Mouse (Mus musculus): ENCODE results near the gene Nr1d1. TPM values are rescaled to one million over a fixed set of nuclear protein-coding genes. Genes with fewer than 3 reads are reported as not detected.

Gene Nr1d1
- polyA plus RNA-seq, 1 experiment = 156 TPM

DNA sequence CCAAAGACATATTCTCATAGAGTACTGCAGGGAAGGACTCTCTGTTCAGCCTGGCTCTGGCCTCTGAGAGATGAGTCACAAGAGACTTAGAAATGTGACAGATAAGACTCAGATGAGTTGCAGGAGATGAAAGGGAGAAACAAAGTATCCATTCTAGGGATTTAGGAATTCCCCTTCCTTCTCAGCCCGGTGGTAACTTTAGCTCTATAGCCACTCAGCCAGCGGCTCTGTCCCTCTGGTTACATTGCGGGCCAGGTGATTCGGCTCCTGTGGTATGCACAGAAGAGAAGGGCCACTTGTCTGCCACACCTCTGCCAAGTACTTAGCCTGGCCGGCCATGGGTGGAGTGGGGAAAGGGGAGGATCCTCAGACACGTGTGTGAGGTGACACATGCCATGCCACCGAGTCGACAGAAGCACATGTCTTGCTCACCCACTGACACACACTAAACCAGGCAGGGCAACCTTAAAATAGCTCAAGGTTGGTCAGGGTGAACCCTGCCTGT lies 2.4 kb downstream of the Nr1d1 start:
- TF ChIP-seq POLR2A (IDR thresholded peaks at IDR 0.05; ENCODE audit: extremely low read depth, insufficient read depth, low read length) (0 out of 2 replicates have a peak, but pooled peaks have one; percentile 30), CTCF (IDR thresholded peaks at IDR 0.05; ENCODE audit: extremely low read depth, insufficient read depth, low read length) (no peak)
- Histone ChIP-seq H3K4me1 (ENCODE audit: control insufficient read depth, insufficient read depth, low read length) (peaks cover 3% of the 10 kb centered on the region; the same call in 1 of the 2 replicates), H3K27ac (ENCODE audit: insufficient read depth, low read length) (peak overlapping the region; percentile 86), H3K4me3 (ENCODE audit: insufficient read depth, low read length) (peak overlapping the region; percentile 99)

DNA sequence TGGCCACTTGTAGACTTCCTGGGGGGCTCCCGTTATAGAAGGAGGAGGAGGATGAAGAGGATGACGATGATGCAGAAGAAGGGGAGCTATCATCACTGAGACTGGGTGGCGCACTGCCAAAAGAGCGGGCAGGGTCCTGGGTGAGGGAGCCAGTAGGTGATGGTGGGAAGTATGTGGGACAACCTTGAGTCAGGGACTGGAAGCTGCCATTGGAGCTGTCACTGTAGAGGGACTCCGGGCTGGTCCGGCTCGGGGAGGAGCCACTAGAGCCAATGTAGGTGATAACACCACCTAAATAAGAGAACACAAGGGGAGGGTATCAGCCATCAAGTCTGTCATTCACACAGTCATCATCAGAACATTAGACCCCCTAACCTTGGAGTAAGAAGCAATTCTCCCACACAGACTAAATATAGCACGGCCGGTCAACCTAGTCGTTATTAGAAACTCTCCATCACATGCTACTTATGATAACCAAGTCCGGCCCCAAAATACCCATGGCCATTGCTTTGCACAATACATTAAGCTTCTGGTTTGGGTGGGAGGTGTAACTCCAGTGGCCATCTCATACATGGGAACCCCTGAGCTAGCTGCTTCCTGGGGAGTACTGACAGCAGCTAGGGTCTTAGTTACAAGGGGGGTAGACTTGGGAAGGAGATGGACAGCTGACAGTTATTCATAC lies 3.1 kb downstream of the Nr1d1 start:
- Histone ChIP-seq H3K4me3 (ENCODE audit: insufficient read depth, low read length) (peak overlapping the region; percentile 99), H3K4me1 (ENCODE audit: control insufficient read depth, insufficient read depth, low read length) (peaks cover 1% of the 10 kb centered on the region; the same call in 1 of the 2 replicates)
- TF ChIP-seq POLR2A (IDR thresholded peaks at IDR 0.05; ENCODE audit: extremely low read depth, insufficient read depth, low read length) (no peak), CTCF (IDR thresholded peaks at IDR 0.05; ENCODE audit: extremely low read depth, insufficient read depth, low read length) (no peak)

DNA sequence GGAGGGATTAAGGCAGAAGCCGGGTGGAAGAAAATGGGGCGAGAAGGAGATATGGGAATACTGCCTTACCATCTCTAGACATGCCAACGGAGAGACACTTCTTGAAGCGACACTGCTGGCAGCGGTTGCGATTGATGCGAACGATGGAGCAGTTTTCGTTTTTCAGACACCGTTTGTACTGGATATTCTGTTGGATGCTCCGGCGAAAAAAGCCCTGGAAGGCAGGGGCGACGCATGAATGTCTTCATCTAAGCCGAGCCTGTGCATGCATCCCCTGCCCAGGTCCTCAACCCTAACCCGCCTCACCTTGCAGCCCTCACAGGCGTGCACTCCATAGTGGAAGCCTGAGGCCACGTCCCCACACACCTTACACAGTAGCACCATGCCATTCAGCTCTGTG lies 4.0 kb downstream of the Nr1d1 start:
- H3K4me3 ChIP-seq (ENCODE audit: insufficient read depth, low read length) = peak overlapping the region; percentile 99; the same call in 1 of the 2 replicates
- H3K27ac ChIP-seq (ENCODE audit: insufficient read depth, low read length) = no peak overlapping the region
- peaks cover 1% of the 10 kb centered on the region; the same call in 1 of the 2 replicates for H3K4me1 ChIP-seq (ENCODE audit: control insufficient read depth, insufficient read depth, low read length)
- TF ChIP-seq CTCF (IDR thresholded peaks at IDR 0.05; ENCODE audit: extremely low read depth, insufficient read depth, low read length) = no peak
- TF ChIP-seq POLR2A (IDR thresholded peaks at IDR 0.05; ENCODE audit: extremely low read depth, insufficient read depth, low read length) = no peak; the same call in 1 of the 2 replicates

More for the DNA sequence above, 3.1 kb downstream of the Nr1d1 start:
- 0 out of 2 replicates have a peak overlapping the region, but pooled peaks have one; percentile 86 for H3K27ac ChIP-seq (ENCODE audit: insufficient read depth, low read length)

DNA sequence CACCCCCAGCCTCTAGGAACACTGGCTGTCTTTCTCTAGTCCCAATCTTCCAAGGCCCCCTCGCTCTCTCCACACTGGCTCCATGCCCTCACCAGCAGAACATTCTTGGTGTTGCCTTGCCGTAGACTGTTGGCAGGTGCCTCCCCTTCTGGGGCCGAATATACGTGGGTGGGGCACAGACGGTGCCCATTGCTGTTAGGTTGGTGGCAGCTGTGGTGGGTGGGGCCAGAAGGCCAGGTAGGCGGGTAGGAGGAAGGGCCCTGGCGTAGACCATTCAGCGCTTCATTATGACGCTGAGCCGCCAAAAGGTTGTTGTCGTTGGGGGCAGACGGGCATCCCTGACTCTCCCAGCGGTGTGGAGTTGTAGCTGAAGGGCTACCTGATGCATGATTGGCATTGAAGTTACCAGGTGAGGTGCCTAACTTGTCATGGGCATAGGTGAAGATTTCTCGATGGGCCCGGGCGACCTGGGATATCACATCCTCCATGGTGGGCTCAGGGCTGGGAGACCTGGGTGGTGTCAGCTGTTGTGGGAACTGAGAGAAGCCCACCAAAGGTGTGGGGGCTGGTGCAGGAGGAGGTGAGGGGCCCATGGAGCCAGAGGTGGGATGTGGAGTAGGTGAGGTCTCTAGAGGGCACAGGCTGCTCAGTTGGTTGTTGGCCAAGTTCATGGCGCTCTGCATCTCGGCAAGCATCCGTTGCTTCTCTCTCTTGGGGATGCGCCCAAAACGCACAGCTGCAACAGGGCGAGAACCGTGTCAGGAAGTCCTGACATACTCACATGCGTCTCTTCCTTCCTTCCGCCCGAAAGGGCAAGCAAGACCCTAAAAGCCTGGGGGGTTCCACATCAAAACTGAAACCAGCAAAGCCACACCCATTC lies 4.8 kb downstream of the Nr1d1 start:
- H3K4me1 ChIP-seq (ENCODE audit: control insufficient read depth, insufficient read depth, low read length) = no peaks in the 10 kb centered on the region; the same call in 1 of the 2 replicates
- peak overlapping the region; percentile 11; the same call in 1 of the 2 replicates for H3K4me3 ChIP-seq (ENCODE audit: insufficient read depth, low read length)
- TF ChIP-seq POLR2A (IDR thresholded peaks at IDR 0.05; ENCODE audit: extremely low read depth, insufficient read depth, low read length) (no peak), CTCF (IDR thresholded peaks at IDR 0.05; ENCODE audit: extremely low read depth, insufficient read depth, low read length) (no peak)
- peak overlapping the region; percentile 57 for H3K27ac ChIP-seq (ENCODE audit: insufficient read depth, low read length)

DNA sequence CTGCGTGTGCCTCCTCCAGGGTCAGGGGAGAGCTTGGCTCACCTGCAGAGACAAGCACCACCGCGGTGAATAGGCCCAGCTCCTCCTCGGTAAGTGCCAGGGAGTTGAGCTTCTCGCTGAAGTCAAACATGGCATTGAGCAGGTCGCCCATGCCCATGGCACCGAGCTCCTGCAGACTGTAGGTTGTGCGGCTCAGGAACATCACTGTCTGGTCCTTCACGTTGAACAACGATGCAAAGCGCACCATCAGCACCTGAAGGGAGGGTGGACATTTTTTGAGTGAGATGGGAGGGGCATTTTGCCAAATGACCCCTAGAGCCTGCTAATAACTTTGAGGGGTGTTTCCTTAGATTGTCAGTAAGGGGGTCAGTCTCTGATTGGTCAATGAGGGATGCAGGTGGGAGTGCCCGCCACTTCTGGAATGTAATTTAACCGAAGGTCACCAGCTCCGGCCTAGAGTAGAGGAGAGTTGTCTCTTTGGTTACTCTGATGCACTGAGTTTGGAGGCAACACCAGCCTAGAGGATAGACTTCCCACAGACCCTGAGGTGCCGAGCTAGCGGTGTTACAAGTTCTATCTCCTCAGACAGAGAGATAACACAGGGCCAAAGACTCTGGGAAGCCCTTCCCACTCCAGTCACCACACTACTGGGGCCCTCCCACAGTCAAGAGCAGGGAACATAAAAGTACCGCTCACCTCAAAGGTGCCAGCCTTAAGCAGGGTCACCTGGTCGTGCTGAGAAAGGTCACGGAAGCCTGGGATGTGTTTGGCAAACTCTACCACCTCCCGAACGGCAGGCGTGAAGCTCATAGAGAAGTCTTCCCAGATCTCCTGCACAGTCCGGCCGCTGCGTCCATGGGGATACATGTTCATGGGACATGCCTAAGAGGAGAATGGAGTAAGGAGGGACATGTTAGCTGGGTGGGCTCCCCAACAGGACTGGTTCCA lies 5.9 kb downstream of the Nr1d1 start:
- Histone ChIP-seq H3K27ac (ENCODE audit: insufficient read depth, low read length) (peak overlapping the region; percentile 85; the same call in 1 of the 2 replicates), H3K4me1 (ENCODE audit: control insufficient read depth, insufficient read depth, low read length) (no peaks in the 10 kb centered on the region; the same call in 1 of the 2 replicates), H3K4me3 (ENCODE audit: insufficient read depth, low read length) (no peak overlapping the region; the same call in 1 of the 2 replicates)
- no peak for TF ChIP-seq CTCF (IDR thresholded peaks at IDR 0.05; ENCODE audit: extremely low read depth, insufficient read depth, low read length)
- TF ChIP-seq POLR2A (IDR thresholded peaks at IDR 0.05; ENCODE audit: extremely low read depth, insufficient read depth, low read length) = peak; percentile 47; the same call in 1 of the 2 replicates

DNA sequence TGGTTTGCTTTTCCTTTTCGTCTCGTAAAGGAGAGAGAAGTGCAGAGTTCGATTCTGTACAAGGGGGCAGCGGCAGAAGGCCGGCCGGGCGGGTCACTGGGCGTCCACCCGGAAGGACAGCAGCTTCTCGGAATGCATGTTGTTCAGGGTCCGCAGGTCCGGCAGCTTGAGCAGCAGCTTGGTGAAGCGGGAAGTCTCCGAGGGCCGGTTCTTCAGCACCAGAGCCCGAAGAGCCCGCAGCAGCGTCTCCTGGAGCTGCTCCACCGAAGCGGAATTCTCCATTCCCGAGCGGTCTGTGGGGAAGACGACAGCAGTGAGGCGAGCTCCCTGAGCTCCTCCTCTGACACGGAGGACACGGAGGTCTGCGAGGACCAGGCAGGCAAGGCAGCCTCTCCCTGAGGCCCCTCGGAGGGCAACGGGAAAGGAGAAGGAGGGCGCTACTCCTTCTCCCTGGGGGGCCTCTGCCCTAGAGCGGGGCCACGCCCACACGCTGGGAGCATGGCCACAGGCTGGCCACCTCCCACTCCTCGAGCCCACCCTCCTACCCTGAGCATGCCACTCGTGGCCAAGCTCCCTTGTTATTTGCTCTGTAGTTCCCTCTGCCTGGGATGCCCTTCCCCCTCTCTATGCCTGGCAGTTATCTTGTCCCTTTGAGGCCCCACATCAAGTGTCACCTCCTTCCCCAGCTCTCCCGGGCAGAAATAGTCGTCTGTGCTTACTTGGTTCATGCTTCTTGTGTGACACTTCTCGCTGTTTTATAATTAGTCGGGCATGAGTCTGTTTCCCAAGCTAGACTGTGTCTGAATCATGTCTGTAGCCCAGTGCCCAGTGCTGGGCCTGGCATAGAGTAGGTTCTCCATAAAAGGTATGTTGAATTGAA lies 6.8 kb downstream of the Nr1d1 start:
- no peaks in the 10 kb centered on the region; the same call in 1 of the 2 replicates for H3K4me1 ChIP-seq (ENCODE audit: control insufficient read depth, insufficient read depth, low read length)
- peak overlapping the region; percentile 85 for H3K27ac ChIP-seq (ENCODE audit: insufficient read depth, low read length)
- TF ChIP-seq CTCF (IDR thresholded peaks at IDR 0.05; ENCODE audit: extremely low read depth, insufficient read depth, low read length) = no peak
- peak; percentile 48; the same call in 1 of the 2 replicates for TF ChIP-seq POLR2A (IDR thresholded peaks at IDR 0.05; ENCODE audit: extremely low read depth, insufficient read depth, low read length)
- no peak overlapping the region; the same call in 1 of the 2 replicates for H3K4me3 ChIP-seq (ENCODE audit: insufficient read depth, low read length)

DNA sequence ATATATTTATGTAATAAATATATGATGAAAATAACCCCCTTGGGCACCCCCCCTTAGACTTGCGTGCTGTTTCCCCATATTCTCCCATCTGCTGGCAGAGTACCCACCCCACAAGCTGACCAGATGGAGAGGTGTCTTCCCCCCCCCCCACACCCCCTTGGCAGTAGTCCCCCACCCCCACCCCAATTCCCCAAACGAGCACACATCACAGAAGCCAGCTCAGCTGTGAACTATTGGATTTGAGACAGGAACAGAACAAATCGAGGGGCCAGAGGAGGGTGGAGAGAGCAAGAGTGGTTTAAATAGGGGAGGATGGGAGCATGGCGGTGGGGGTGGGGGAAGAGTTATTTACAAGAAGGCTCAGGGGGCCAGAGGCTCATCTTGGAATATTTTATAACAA lies 7.4 kb downstream of the Nr1d1 start:
- H3K4me3 ChIP-seq (ENCODE audit: insufficient read depth, low read length) = no peak overlapping the region
- no peaks in the 10 kb centered on the region; the same call in 1 of the 2 replicates for H3K4me1 ChIP-seq (ENCODE audit: control insufficient read depth, insufficient read depth, low read length)
- no peak for TF ChIP-seq POLR2A (IDR thresholded peaks at IDR 0.05; ENCODE audit: extremely low read depth, insufficient read depth, low read length)
- no peak for TF ChIP-seq CTCF (IDR thresholded peaks at IDR 0.05; ENCODE audit: extremely low read depth, insufficient read depth, low read length)
- no peak overlapping the region for H3K27ac ChIP-seq (ENCODE audit: insufficient read depth, low read length)

DNA sequence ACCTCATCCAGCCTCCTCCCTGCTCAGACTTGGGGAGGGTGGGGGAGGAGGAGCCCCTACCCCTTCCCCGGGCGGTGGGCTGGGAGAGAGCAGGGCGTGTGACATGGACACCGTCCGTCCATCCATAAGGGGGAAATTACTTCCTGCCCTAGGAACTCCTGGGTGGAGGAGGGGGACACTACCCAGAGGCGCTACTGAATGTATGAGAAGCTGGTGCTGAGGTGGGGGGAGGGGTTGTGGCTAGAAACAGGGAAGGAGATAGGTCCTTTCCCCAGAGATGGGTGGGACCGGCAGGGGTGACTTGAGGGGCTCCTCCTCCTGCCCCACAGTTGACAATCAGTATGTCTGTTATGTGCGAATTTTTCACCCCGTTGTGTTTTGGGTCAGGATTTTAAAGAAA lies 7.9 kb downstream of the Nr1d1 start:
- no peaks in the 10 kb centered on the region; the same call in 1 of the 2 replicates for H3K4me1 ChIP-seq (ENCODE audit: control insufficient read depth, insufficient read depth, low read length)
- TF ChIP-seq CTCF (IDR thresholded peaks at IDR 0.05; ENCODE audit: extremely low read depth, insufficient read depth, low read length) = no peak
- TF ChIP-seq POLR2A (IDR thresholded peaks at IDR 0.05; ENCODE audit: extremely low read depth, insufficient read depth, low read length) = peak; percentile 60
- H3K27ac ChIP-seq (ENCODE audit: insufficient read depth, low read length) = no peak overlapping the region
- no peak overlapping the region for H3K4me3 ChIP-seq (ENCODE audit: insufficient read depth, low read length)
